Mouse (Mus musculus): ENCODE measurements around the gene Lgals2.
A peak's percentile ranks its signal among the peaks of the same experiment; 100 is the strongest.
"Not testable (repeated sequence)": the region's sequence is repeated elsewhere in the genome, so short reads cannot be mapped to it uniquely, and the experiment has no call there.

Lgals2 gene

GRCm38 (mm10) chr15:78874989-78875388 lies 19.7 kb upstream of the Lgals2 start:
- DNase-seq (ENCODE audit: low spot score) = no peak

DNA sequence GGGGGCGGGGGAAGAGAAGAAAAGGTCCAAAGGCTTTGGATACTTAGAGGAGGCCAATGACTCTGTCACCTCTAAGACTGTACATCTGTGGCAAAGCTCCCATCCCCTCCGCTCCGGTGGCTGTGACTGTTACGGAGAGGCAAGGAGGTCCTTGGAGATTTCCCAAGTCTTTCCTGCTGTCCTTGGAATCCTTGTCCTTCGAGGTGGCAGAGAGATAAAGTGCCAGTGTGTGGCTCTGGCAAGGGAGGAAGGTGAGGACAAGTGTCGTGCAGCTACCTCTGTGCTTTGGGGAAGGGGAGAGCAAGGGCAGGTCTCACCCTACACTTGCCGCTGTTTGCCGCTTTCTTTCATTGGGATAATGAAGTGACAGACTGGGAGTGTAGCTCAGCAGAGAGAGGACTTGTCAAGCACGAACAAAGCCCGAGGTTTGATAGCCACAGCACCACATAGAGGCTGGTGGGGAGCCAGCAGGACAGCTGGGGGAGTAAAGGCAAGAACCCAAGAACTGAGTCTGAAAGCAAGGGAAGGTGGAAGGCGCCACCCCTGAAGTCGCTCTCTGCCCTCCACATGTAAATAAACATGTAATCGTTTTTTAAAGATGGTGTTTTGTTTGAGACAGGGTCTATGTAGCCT lies 18.6 kb upstream of the Lgals2 start:
- DNase-seq (ENCODE audit: low spot score) = no peak

GRCm38 (mm10) chr15:78872021-78872608 lies 16.8 kb upstream of the Lgals2 start:
- DNase-seq (ENCODE audit: low spot score) = no peak

DNA sequence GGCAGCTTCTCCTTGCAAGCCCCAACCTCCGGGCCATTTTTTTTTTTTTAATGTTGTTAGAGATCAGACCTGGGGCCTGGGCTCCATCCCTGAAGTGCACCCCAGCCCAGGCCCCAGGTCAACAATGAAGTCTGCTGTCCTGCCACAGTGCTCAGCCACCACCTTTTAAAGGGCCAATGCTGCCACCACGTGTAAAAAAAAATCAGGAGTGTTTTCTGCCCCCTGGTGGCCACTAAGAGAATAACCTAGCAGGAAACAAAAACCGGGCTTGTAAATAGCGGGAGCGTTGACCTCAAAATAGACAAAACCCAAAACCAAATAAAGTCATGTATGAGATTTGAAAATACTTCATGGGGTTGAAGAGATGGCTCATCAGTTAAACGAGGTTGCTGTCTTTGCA lies 14.4 kb upstream of the Lgals2 start:
- DNase-seq (ENCODE audit: low spot score) = no peak

DNA sequence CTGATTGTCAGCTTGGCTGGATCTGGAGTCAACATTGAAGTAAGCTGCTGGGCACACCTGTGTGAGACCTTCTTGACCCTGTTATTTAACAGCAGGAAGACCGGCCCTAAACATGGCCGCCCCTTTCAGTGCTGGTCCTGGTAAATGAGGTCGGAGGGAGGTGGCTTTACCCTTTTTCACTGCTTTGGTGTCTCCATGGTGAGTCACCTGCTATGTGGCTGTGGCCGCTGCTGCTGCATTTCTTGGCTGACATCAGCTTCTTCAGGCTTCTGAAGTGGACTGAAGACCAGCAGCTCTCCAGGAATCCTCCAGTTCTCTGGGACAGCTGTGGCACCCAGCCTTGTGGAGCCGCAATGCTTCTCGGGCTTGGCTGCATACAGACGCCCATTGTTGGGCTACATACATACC lies 13.5 kb upstream of the Lgals2 start:
- DNase-seq (ENCODE audit: low spot score) = no peak

- peak; percentile 38 for DNase-seq (ENCODE audit: low spot score)
Observed at GRCm38 (mm10) chr15:78868398-78868797, 13.1 kb upstream of the Lgals2 start.

DNA sequence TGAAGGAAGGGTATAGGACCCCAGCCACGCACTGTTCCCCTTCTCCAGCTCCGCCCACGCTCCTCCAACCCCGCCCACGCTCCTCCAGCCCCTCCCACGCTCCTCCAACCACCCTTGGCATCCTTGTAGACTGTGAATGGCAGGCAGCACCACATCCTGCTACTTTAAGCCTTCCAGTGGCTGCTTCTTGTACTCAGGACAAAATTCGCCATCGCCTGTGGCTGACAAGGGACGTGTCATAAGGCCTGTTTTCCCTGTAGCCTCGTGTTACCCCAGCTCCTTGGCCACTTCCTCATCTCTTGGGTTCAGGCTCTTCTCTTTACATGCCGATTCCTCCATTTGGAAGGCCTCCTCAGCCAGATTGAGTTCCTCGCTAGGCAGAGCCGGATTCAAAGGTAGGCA lies 8.5 kb upstream of the Lgals2 start:
- no peak for DNase-seq (ENCODE audit: low spot score)

DNA sequence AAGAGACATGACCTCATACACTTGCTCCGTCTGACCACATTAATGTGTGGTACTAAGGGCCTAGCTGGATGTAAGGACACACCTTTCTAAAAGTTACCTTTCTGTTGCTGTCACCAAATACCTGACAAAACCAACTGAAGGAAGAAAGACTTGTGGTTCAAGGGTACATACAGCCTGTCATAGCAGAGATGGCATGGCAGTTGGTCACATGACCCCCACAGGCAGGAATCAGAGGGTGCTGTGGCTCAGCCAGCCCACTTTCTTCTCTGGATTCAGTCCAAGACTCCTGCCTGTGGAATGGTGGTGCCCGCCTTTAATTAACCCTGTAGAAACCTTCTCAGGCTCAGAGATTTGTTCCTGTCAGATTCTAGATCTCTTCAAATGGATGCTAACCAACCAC lies 7.8 kb upstream of the Lgals2 start:
- DNase-seq (ENCODE audit: low spot score) = no peak

- no peak for DNase-seq (ENCODE audit: low spot score)
Observed at GRCm38 (mm10) chr15:78862280-78862679, 7.0 kb upstream of the Lgals2 start.

GRCm38 (mm10) chr15:78859714-78860113 lies 4.4 kb upstream of the Lgals2 start:
- no peak for DNase-seq (ENCODE audit: low spot score)

DNA sequence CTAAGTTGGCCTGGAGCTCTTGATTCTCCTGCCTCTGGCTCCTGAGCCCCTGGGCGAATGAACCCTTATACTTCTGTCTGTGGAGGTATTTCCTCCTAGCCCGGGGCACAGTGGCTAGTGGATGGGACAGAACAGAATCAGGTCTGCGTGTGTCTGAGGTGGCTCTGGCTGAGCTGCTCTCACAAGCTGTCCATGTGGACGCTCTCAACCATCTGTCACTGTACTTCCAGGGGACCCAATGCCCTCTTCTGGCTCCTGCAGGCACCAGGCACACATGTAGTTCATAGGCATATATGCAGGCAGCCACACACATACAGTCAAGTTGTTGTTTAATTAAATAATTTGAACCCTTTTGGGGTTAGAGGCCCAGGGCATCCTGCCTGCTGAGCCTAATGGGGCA lies 4.0 kb upstream of the Lgals2 start:
- no peak for DNase-seq (ENCODE audit: low spot score)

GRCm38 (mm10) chr15:78857009-78857408 lies 1.7 kb upstream of the Lgals2 start:
- peak; percentile 60 for DNase-seq (ENCODE audit: low spot score)

DNA sequence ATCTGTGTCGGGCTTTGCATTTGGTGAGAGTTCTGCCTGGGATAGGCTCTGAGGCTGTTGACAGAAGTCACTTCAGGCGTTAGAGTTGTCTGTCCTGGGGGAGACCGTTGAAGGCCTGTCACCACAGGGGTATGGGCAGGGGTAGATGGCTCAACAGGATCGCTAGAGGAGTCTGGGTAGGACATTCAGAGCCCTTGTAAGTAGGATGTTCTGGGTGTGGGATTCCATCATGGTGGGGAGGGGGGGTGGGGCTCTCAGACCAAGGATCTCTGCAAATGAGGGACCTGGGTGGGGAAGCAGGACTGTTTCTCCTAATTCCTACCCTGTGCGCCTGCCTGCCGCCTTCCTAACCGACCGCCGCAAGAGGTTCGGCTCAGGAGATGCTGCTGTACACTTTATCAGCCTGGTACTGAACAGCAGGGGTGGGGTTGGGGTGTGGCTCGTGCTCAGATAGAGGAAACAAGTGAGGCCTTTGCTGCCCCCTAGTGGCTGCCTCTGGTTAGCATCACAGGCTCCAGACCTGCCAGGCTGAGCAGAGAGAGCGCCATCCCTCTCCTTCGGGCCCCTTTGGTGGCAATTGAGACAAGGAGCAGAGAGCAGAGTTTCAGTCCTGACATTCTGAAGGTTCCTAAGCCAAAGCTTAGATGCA lies 3.7 kb downstream of the Lgals2 start:
- peak; percentile 94 for DNase-seq (ENCODE audit: low spot score)

DNA sequence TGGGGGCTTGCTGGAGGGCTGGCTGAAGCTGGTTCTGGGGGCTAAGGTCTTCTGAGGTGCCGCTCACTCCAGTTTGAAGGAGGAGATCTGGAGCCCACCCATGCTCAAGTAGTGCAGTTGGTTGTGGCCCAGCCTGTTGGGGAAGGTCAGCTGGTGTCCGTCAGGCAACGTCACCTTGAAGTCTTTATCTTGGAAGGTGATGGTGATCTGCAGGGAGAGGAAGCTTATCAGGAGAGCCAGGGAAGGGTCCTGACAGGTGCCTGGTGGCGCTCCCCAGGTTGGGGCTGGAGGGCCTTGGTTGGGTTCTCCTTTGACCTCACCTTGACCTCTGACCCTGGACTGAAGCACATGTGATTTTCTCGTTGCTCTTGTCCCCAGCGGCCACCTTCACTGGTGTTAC lies 4.4 kb downstream of the Lgals2 start:
- no peak for DNase-seq (ENCODE audit: low spot score)

DNA sequence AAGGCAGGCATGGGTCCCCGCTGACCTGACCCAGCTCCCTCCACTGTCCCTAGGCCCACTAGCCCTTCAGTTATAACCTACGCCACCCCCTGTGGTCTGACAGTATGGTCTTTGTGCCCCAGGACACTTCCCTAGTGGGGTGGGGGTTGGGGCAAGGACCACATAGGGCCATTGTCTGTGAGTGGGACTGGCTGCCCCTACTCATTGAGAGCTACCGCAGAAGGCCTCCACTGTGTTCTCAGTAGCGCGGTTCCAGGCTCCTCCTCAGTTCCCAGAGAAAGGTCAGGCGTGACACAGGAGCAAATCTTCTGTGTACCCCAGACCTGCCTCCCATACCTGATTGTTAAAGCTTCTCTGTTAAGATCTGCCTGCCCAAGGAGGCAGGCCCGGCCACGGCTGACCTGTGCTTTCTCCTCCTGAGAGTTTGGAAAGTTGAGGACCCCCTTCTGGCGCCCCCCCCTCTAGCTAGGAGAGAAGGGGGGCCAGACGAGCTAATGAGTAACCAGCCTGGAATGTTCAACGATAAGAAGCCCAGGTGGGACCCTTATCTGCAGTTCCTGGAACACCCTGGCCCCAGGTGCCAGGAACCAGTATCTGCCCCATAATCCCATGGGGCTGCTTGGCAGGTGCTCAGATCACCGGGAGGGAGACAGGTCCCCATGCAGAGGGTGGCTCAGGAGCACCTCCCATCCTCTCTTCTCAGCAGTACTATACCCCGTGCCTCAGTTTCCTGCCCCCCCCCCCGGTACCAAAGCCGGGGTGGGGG lies 5.1 kb downstream of the Lgals2 start:
- no peak for DNase-seq (ENCODE audit: low spot score)

- DNase-seq (ENCODE audit: low spot score) = no peak
Observed at GRCm38 (mm10) chr15:78849485-78849884, 5.8 kb downstream of the Lgals2 start.

- DNase-seq (ENCODE audit: low spot score) = peak; percentile 89
Observed at GRCm38 (mm10) chr15:78848467-78848866, 6.9 kb downstream of the Lgals2 start.

DNA sequence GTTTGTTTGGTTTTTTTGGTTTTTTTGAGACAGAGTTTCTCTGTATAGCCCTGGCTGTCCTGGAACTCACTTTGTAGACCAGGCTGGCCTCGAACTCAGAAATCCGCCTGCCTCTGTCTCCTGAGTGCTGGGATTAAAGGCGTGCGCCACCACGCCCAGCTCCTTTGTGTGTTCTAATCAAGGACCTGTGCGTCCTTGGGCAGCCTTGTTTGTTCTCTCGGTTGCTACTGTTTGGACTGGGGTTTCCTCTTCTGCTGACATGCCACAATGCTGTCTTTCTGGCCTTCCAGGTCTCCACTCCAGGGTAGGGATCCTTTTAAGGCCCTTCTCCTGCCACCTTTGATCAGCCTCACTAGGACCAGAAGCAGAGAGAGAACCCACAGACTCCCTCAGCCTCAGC lies 8.5 kb downstream of the Lgals2 start:
- DNase-seq (ENCODE audit: low spot score) = not testable (repeated sequence)

- DNase-seq (ENCODE audit: low spot score) = no peak
Observed at GRCm38 (mm10) chr15:78846352-78846751, 9.0 kb downstream of the Lgals2 start.

DNA sequence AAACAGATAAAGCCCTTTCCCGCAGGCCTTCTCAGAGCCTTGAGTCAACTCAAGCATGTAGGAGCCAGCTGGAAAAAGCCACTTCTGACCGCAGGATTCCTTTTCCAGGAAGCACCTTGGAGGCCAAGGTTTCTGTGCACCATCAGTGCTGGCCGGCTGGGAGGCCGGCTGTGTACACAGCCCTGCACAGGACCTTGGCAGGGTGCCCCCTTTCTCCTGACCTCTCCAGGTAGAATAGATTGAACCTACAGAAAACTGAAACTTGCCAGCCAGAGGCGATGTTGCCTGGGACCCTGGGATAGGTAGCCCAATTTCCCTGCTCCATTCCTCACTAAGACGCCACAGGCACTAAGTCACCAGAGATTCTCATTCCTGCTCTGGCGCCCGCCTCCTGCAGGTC lies 9.5 kb downstream of the Lgals2 start:
- DNase-seq (ENCODE audit: low spot score) = peak; percentile 60

DNA sequence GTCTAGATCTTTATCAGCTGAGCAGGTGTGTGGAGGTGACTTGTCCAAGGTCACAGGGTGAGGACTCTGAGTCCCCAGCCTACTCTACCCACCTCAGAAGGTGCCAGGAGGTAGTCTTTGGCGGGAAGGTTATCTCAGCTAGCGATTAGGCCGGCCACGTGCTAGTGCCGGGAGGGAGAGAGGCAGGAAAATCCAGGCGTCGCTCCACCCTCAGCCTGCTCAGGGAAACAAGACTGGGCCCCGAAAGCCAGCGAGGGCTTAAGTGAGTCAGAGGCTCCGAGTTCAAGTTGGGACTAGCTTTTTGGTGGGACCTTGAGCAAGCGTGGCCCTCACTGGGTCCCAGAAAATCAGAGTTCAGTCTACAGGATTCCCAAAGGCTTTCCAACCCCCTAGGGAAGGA lies 10.0 kb downstream of the Lgals2 start:
- DNase-seq (ENCODE audit: low spot score) = peak; percentile 63

- peak; percentile 75 for DNase-seq (ENCODE audit: low spot score)
Observed at GRCm38 (mm10) chr15:78844791-78845190, 10.5 kb downstream of the Lgals2 start.

All from urinary bladder, postnatal 14 days (tissue).